In genomic region chr17:33953961-33954565, GRCm38 (mm10) we compare ENCODE assay signal across 9 mouse cellular contexts. TPM values are rescaled to one million over a fixed set of nuclear protein-coding genes. Genes with fewer than 3 reads are reported as not detected.
DNase-seq lines count a peak whose midpoint lies in the region; ATAC-seq and TF ChIP-seq lines count a peak whose summit lies in the region.
"Had no signal": no experiment of that assay in that cellular context is flagged by ENCODE, and none has a peak within 500 bp of the region (broad histone marks: within the 10 kb centered on the region; RNA-seq: fewer than 3 reads in every experiment).

No protein-coding gene starts in this region.

- WGBS in heart, embryonic 11.5 days (ENCODE audit: insufficient replicate concordance): 33% methylated on average over 5 of the region's 5 CpGs
- 36% methylated on average over 5 of the region's 5 CpGs for WGBS in heart, embryonic 15.5 days
- 15% methylated on average over 5 of the region's 5 CpGs for WGBS in liver, embryonic 16.5 days (ENCODE audit: insufficient replicate concordance)

- intact Hi-C loops in heart, postnatal 14 days (cut with DNase I): no loop called here

- no peak for DNase-seq in heart, postnatal 14 days
- no peak for DNase-seq in ES-E14 (ENCODE audit: low read depth, low spot score)
- DNase-seq in cerebellum, adult 11 months: no peak
- no peak for DNase-seq in gastrocnemius, adult 8-10 months (ENCODE audit: low spot score in 2 of 2)
- DNase-seq in layer of hippocampus, postnatal 10 days (ENCODE audit: low spot score in 2 of 2): no peak
- DNase-seq: right cerebral cortex, postnatal 14 days had no signal

- no peaks in the 10 kb centered on the region for H3K27me3 ChIP-seq in heart, embryonic 11.5 days (ENCODE audit: control insufficient read depth, insufficient read depth, low read length)
- H3K27me3 ChIP-seq in heart, embryonic 15.5 days: no peaks in the 10 kb centered on the region
- H3K27me3 ChIP-seq in liver, embryonic 16.5 days (ENCODE audit: control insufficient read depth, insufficient read depth, low read depth, low read length): no peaks in the 10 kb centered on the region

- in situ Hi-C loops in ES-E14 (cut with MboI; ENCODE audit: low sequenced_read_pairs in 2 of 2, unreplicated experiment in 2 of 2): no loop called here

- no peaks in the 10 kb centered on the region for H3K9me3 ChIP-seq in heart, embryonic 11.5 days (replicated peaks; ENCODE audit: control insufficient read depth, low read length)
- H3K9me3 ChIP-seq in ES-E14 (ENCODE audit: control insufficient read depth, insufficient read depth, low read depth, low read length): no peaks in the 10 kb centered on the region
- H3K9me3 ChIP-seq in heart, embryonic 15.5 days (replicated peaks): no peaks in the 10 kb centered on the region
- H3K9me3 ChIP-seq in liver, embryonic 16.5 days (replicated peaks; ENCODE audit: control insufficient read depth, low read length): no peaks in the 10 kb centered on the region

- no peak for ATAC-seq in heart, embryonic 11.5 days (replicated peaks; ENCODE audit: insufficient number of reproducible peaks, low FRiP score, low TSS enrichment)
- no peak for ATAC-seq in heart, embryonic 15.5 days (replicated peaks; ENCODE audit: insufficient number of reproducible peaks, insufficient read depth, low FRiP score, low read depth)
- no peak for ATAC-seq in liver, embryonic 16.5 days (ENCODE audit: low read depth)

- peaks cover 19% of the 10 kb centered on the region for H3K36me3 ChIP-seq in heart, embryonic 11.5 days (ENCODE audit: control insufficient read depth, insufficient read depth, low read length)
- peaks cover 44% of the 10 kb centered on the region for H3K36me3 ChIP-seq in ES-E14 (ENCODE audit: control insufficient read depth, insufficient read depth, low read length, poor library complexity, severe bottlenecking)
- peaks cover 31% of the 10 kb centered on the region for H3K36me3 ChIP-seq in heart, embryonic 15.5 days
- H3K36me3 ChIP-seq in liver, embryonic 16.5 days (ENCODE audit: control insufficient read depth, insufficient read depth): peaks cover 16% of the 10 kb centered on the region

- peak overlapping the region; percentile 85 for H3K9ac ChIP-seq in heart, embryonic 11.5 days (ENCODE audit: low read depth, low read length)
- H3K9ac ChIP-seq in ES-E14 (ENCODE audit: insufficient read depth, low read depth, low read length, poor library complexity, severe bottlenecking): peak overlapping the region; percentile 98
- peak overlapping the region; percentile 91 for H3K9ac ChIP-seq in heart, embryonic 15.5 days
- peak overlapping the region; percentile 91 for H3K9ac ChIP-seq in liver, embryonic 16.5 days (ENCODE audit: low read depth, low read length)

- 0 out of 2 replicates have a peak overlapping the region, but pooled peaks have one; percentile 46 for H3K27ac ChIP-seq in heart, embryonic 11.5 days (ENCODE audit: low read depth, low read length)
- H3K27ac ChIP-seq in ES-E14 (ENCODE audit: insufficient read depth, low read depth, low read length, poor library complexity, severe bottlenecking): peak overlapping the region; percentile 91
- peak overlapping the region; percentile 86; the same call in 1 of the 2 replicates for H3K27ac ChIP-seq in heart, embryonic 15.5 days
- peak overlapping the region; percentile 87 for H3K27ac ChIP-seq in liver, embryonic 16.5 days (ENCODE audit: low read length)

- H3K4me3 ChIP-seq in heart, embryonic 11.5 days (ENCODE audit: low read depth, low read length): peak overlapping the region; percentile 70
- H3K4me3 ChIP-seq in ES-E14 (ENCODE audit: insufficient read depth in 1 of 2, low read depth in 1 of 2, low read length in 2 of 2, poor library complexity in 1 of 2, severe bottlenecking in 1 of 2): peak overlapping the region; percentile 90 to 96
- H3K4me3 ChIP-seq in heart, embryonic 15.5 days: peak overlapping the region; percentile 84
- peak overlapping the region; percentile 88 for H3K4me3 ChIP-seq in liver, embryonic 16.5 days (ENCODE audit: low read depth, low read length)

- H3K4me1 ChIP-seq in heart, embryonic 11.5 days (ENCODE audit: control insufficient read depth, insufficient read depth, low read length): peaks cover 45% of the 10 kb centered on the region
- peaks cover 0 to 4% of the 10 kb centered on the region in 2 experiments; a peak in 1 of 4 replicates for H3K4me1 ChIP-seq in ES-E14 (ENCODE audit: control insufficient read depth in 2 of 2, insufficient read depth in 2 of 2, low read length in 2 of 2, poor library complexity in 1 of 2)
- H3K4me1 ChIP-seq in heart, embryonic 15.5 days (replicated peaks): peaks cover 58% of the 10 kb centered on the region
- peaks cover 50% of the 10 kb centered on the region for H3K4me1 ChIP-seq in liver, embryonic 16.5 days (ENCODE audit: control insufficient read depth, low read depth, low read length)

- peak overlapping the region; percentile 96 for H3K4me2 ChIP-seq in heart, embryonic 11.5 days
- peak overlapping the region; percentile 72 for H3K4me2 ChIP-seq in heart, embryonic 15.5 days
- peak overlapping the region; percentile 88 for H3K4me2 ChIP-seq in liver, embryonic 16.5 days (ENCODE audit: low read depth, low read length)

TF ChIP-seq in ES-E14, 5 proteins besides CTCF, POLR2A, EP300 and RAD21:
- no peak for TF ChIP-seq MAFK (IDR thresholded peaks at IDR 0.05; ENCODE audit: insufficient read depth, low read depth, low read length)
- TF ChIP-seq ZC3H11A (IDR thresholded peaks at IDR 0.05; ENCODE audit: borderline replicate concordance, low read depth, low read length): no peak
- no peak for TF ChIP-seq CHD2 (IDR thresholded peaks at IDR 0.05; ENCODE audit: low read depth, low read length)
- TF ChIP-seq HCFC1 (IDR thresholded peaks at IDR 0.05; ENCODE audit: borderline replicate concordance, insufficient read depth, low read length): no peak
- TF ChIP-seq ZNF384 (IDR thresholded peaks at IDR 0.05; ENCODE audit: low read depth, low read length): no peak

RNA-seq across cellular contexts. Expression of gene Vps52, which starts 1.5 kb away (rescaled TPM):
- 28.1 and 29.5 TPM in 2 replicates for polyA plus RNA-seq in heart, embryonic 11.5 days (2014; fragmentation: Nextera tagmentation; extraction: Ambion mirVana)
- total RNA-seq in heart, postnatal 14 days (2021): 10 to 100 TPM; 35.0 to 37.8 TPM
- total RNA-seq in ES-E14 (2012; rRNA removed): 23.2 and 24.8 TPM in 2 replicates
- 35.5 and 44.7 TPM in 2 replicates for polyA plus RNA-seq in heart, embryonic 15.5 days (2015; fragmentation: Nextera tagmentation; extraction: Ambion mirVana)
- polyA plus RNA-seq in liver, embryonic 16.5 days (2015; fragmentation: Nextera tagmentation; extraction: Ambion mirVana): 21.3 and 21.9 TPM in 2 replicates
- 10 to 100 TPM; 32.0 to 34.6 (median 32.5) TPM for total RNA-seq in gastrocnemius, adult 8-10 months (2022)
- total RNA-seq in layer of hippocampus, postnatal 10 days (2021): 10 to 100 TPM; 80.4 to 81.7 TPM

RNA-seq across cellular contexts. Expression of gene Rps18, which starts 1.7 kb away (rescaled TPM):
- 1,135 and 1,150 TPM in 2 replicates for polyA plus RNA-seq in heart, embryonic 11.5 days (2014; fragmentation: Nextera tagmentation; extraction: Ambion mirVana)
- 100 to 1,000 TPM; 417 to 479 TPM for total RNA-seq in heart, postnatal 14 days (2021)
- 4,706 and 5,724 TPM in 2 replicates for total RNA-seq in ES-E14 (2012; rRNA removed)
- 847 and 935 TPM in 2 replicates for polyA plus RNA-seq in heart, embryonic 15.5 days (2015; fragmentation: Nextera tagmentation; extraction: Ambion mirVana)
- polyA plus RNA-seq in liver, embryonic 16.5 days (2015; fragmentation: Nextera tagmentation; extraction: Ambion mirVana): 904 and 1,002 TPM in 2 replicates
- 100 to 1,000 TPM; 380 to 500 (median 432) TPM for total RNA-seq in gastrocnemius, adult 8-10 months (2022)
- 100 to 1,000 TPM; 453 to 457 TPM for total RNA-seq in layer of hippocampus, postnatal 10 days (2021)

RNA-seq across cellular contexts. Expression of gene B3galt4, which starts 2.8 kb away (rescaled TPM):
- polyA plus RNA-seq in heart, embryonic 11.5 days (2014; fragmentation: Nextera tagmentation; extraction: Ambion mirVana): 2.8 and 5.9 TPM in 2 replicates
- 1 to 10 TPM; 2.2 to 2.9 TPM for total RNA-seq in heart, postnatal 14 days (2021)
- total RNA-seq in ES-E14 (2012; rRNA removed): 10.3 and 15.3 TPM in 2 replicates
- polyA plus RNA-seq in heart, embryonic 15.5 days (2015; fragmentation: Nextera tagmentation; extraction: Ambion mirVana): 5.1 and 6.5 TPM in 2 replicates
- 2.2 and 2.3 TPM in 2 replicates for polyA plus RNA-seq in liver, embryonic 16.5 days (2015; fragmentation: Nextera tagmentation; extraction: Ambion mirVana)
- 1 to 10 TPM; 1.4 to 1.8 (median 1.5) TPM for total RNA-seq in gastrocnemius, adult 8-10 months (2022)
- total RNA-seq in layer of hippocampus, postnatal 10 days (2021): 1 to 10 TPM; 6.2 to 6.7 TPM

RNA-seq across cellular contexts. Expression of gene Wdr46, which starts 13.6 kb away (rescaled TPM):
- 18.3 and 19.7 TPM in 2 replicates for polyA plus RNA-seq in heart, embryonic 11.5 days (2014; fragmentation: Nextera tagmentation; extraction: Ambion mirVana)
- total RNA-seq in heart, postnatal 14 days (2021): 10 to 100 TPM; 10.4 to 11.5 TPM
- total RNA-seq in ES-E14 (2012; rRNA removed): 65.6 and 78.2 TPM in 2 replicates
- polyA plus RNA-seq in heart, embryonic 15.5 days (2015; fragmentation: Nextera tagmentation; extraction: Ambion mirVana): 16.3 and 24.1 TPM in 2 replicates
- polyA plus RNA-seq in liver, embryonic 16.5 days (2015; fragmentation: Nextera tagmentation; extraction: Ambion mirVana): 12.2 and 13.4 TPM in 2 replicates
- 10 to 100 TPM in 1 of 4 experiments, 1 to 10 TPM in 3; 7.8 to 11.5 (median 8.7) TPM for total RNA-seq in gastrocnemius, adult 8-10 months (2022)
- total RNA-seq in layer of hippocampus, postnatal 10 days (2021): 10 to 100 TPM; 21.8 to 24.8 TPM

RNA-seq across cellular contexts. Expression of gene Pfdn6, which starts 13.9 kb away (rescaled TPM):
- polyA plus RNA-seq in heart, embryonic 11.5 days (2014; fragmentation: Nextera tagmentation; extraction: Ambion mirVana): 147 and 151 TPM in 2 replicates
- 10 to 100 TPM; 62.7 to 73.7 TPM for total RNA-seq in heart, postnatal 14 days (2021)
- 175 and 201 TPM in 2 replicates for total RNA-seq in ES-E14 (2012; rRNA removed)
- 112 and 115 TPM in 2 replicates for polyA plus RNA-seq in heart, embryonic 15.5 days (2015; fragmentation: Nextera tagmentation; extraction: Ambion mirVana)
- polyA plus RNA-seq in liver, embryonic 16.5 days (2015; fragmentation: Nextera tagmentation; extraction: Ambion mirVana): 83.8 and 96.4 TPM in 2 replicates
- total RNA-seq in gastrocnemius, adult 8-10 months (2022): 10 to 100 TPM; 56.4 to 69.1 (median 64.0) TPM
- 100 to 1,000 TPM in 1 of 2 experiments, 10 to 100 TPM in 1; 83.1 to 106 TPM for total RNA-seq in layer of hippocampus, postnatal 10 days (2021)
